ENCODE assay signal across 17 mouse cellular contexts in the genomic region with DNA sequence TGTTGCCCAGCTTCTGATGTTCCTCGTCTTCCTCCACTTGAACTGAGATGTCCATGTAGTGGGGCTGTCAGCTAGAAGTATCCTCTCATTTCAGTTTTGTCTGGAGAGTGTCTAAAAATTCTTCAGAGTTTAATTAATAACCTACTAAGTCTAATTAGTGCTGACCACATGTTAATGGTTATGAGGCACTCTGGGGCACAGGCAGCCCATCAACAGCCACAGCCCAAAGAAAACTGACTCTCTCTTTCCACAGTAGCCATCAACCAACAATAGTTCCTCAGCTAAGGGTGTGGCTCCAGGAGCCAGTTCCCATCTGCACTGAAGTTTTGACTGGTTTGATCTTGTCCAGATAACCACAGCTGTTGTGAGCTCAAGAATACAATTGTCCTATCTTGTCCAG. TPM values are rescaled to one million over a fixed set of nuclear protein-coding genes. Genes with fewer than 3 reads are reported as not detected.
"Had no signal": no experiment of that assay in that cellular context is flagged by ENCODE, and none has a peak within 500 bp of the region (broad histone marks: within the 10 kb centered on the region; RNA-seq: fewer than 3 reads in every experiment).

No protein-coding gene starts in this region.

- H3K27me3 ChIP-seq: limb, embryonic 13.5 days; liver, embryonic 12.5 days; liver, embryonic 15.5 days had no signal

- H3K9ac ChIP-seq: limb, embryonic 13.5 days; liver, embryonic 12.5 days; liver, embryonic 15.5 days had no signal

- H3K4me2 ChIP-seq: limb, embryonic 13.5 days; liver, embryonic 12.5 days; liver, embryonic 15.5 days; midbrain, embryonic 11.5 days had no signal

- H3K4me3 ChIP-seq: layer of hippocampus, adult 2 months; limb, embryonic 10.5 days; limb, embryonic 13.5 days; liver, embryonic 12.5 days; liver, embryonic 15.5 days had no signal

- DNase-seq: layer of hippocampus, adult 9-11 months; liver; lung, adult 18-20 months; lung, postnatal 14 days; lung, postnatal 4 days; midbrain, embryonic 14.5 days; thymus, adult 18-20 months; thymus, postnatal 36 days had no signal

- H3K27ac ChIP-seq: layer of hippocampus, adult 2 months; limb, embryonic 10.5 days; limb, embryonic 13.5 days; liver, embryonic 12.5 days; liver, embryonic 15.5 days had no signal

- H3K36me3 ChIP-seq: limb, embryonic 10.5 days; liver, embryonic 12.5 days; liver, embryonic 15.5 days had no signal

- H3K9me3 ChIP-seq: limb, embryonic 10.5 days; liver, embryonic 12.5 days; liver, embryonic 15.5 days had no signal

- ATAC-seq: intestine, postnatal 0 days; liver, embryonic 12.5 days had no signal

- H3K4me1 ChIP-seq: limb, embryonic 13.5 days; liver, embryonic 12.5 days; liver, embryonic 15.5 days had no signal

RNA-seq across cellular contexts. Expression of gene Eva1a, which starts 57.6 kb away (rescaled TPM):
- total RNA-seq: megakaryocyte progenitor cell, adult 5-6 weeks; megakaryocyte-erythroid progenitor cell, adult 5-6 weeks had no signal
